Mouse (Mus musculus) E14TG2a.4 (cell line): ENCODE measurements around the gene Map3k21.

Source experiments
- CTCF ChIP-seq: conservative IDR thresholded peaks from 2 replicates; pipeline ENCODE4 v1.5.1; 2014; ENCODE audit warnings: low read length
- NANOG ChIP-seq: IDR thresholded peaks from 2 replicates; pipeline ENCODE4 v1.6.1; 2014; ENCODE audit warnings: borderline replicate concordance, low read length, mixed read lengths

GRCm38 (mm10) chr8:125975981-125976380 lies 65.7 kb downstream of the Map3k21 start:
- no peak for TF ChIP-seq CTCF
- TF ChIP-seq NANOG = no peak
